Mouse (Mus musculus) adipocyte (in vitro differentiated cells): ENCODE results near the gene Macrod1.

Source experiments
- DNase-seq: peaks from one replicate; pipeline ENCODE4 v3.0.0-alpha.2; 2016; ENCODE audit warnings: low spot score

The Macrod1 gene

DNA sequence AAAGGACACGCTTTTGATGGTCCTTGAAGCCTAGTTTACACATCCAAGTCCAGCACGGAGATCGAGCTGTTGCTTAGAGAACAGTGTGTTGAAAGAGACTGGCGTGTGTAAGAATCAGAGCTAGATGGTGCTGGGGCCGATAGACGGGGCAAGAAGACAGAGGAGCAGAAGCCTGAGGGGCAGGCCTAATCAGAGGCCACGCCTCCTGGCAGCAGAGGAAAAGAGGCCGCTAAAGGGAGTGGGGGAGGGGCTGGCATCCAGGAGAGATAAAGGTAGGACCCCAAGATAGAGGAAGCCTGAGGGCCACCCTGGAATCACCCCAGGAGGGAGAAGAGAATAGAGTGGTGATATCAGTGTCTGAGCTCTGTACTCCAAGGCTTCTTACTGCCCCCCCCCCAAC is 114.8 kb downstream of the Macrod1 start:
- no peak for DNase-seq

DNA sequence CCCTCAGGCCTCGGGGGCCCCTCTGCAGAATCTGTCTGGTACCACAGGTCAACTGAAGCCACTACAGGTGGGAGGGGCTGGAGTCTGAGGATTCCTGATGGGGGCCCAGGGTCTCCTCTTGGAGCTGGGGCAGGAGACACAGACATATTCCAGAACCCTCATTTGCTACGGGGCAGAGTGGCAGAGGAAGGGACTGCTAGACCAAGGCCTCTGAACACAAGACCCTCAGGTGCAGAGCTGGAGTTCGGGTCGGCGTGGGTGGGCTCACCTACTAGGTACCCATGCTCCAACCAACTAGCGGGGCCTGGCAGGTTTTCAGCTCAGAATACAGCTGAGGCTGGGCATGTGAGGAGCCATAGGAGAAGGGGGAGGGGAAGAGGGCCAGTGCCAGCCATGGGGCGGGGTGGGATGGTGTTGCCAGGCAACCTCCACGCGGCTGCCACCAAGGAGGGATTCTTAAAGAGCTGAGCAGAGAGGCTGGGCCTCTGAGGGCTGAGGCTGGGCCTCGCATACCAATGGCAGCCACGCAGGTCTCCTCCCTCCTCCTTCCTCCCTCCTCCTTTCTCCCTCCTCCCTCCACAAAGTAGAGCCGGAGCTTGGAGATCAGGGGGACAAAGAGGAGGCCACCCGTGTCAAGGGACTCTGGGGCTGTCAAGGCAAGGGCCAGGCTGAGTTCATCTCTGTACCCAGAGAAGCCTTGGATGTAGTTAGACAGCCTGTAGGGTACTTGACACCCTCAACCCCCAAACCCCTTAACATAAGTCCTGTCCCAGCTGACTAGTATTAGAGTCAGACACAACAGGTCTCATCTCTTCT is 115.6 kb downstream of the Macrod1 start:
- DNase-seq, result no peak

DNA sequence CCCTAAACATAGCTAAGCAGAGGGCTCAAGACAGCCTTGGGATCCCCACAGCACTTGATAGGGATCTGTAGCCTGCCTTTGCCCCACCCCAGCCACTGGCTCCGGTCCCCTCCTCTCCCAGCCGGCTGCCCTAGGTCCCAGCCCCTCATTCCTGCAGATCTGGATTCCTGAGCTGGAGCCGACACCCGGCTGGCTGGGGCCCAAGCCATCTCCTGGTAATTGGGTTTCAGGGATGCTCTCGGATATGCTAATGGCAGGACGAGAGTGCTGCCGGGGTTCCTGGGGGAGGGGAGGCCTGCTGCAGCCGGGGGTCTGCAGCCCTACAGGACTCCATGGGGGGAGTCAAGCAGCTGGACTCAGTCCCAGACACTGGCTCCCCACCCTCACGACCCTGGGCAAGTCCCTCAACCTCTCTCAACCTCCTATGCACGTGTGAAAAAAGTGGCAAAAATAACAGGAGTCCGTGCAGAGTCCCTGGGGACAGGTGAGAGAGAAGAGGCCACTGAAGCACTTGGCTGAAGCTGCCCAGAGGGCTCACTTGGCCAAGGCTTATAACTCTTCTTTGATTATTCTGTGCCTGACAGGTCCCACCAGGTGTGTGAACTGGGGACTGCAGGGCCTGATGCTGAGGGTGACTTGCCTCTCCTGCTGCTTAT is 119.6 kb downstream of the Macrod1 start:
- DNase-seq, result no peak

DNA sequence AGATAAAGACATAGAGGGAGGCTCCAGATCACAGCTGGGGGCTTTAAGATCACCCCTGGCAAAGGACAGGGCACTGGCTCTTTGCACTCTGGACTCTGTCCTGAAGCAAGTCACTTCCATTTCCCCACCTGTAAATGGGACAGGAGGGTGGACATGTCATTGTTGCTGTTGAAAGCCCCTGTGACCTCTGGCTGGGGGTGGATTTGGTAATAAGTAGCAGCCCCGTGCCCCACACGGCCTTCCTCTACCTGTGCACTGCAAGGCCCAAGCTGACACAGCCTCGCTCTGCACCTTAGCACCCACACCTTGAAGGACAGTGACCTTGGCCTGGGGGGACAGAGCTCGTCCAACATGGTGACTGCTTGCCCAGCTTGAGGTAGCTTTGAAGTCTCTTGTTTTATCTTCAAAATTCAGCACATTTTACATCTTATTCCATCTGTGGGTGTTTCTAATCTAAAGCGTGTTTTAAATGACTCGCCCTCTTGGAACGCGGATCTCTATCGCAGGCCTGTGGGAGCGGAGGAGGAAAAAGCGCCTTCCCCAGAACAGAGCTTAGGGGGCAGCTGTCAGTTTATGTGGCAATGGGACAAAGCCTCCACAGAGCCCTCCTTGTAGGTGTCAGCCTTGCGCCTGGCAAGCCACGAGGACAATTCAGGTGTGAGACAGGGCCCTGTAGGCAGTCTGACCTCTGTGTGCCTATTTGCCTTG is 121.3 kb downstream of the Macrod1 start:
- DNase-seq, result no peak

DNA sequence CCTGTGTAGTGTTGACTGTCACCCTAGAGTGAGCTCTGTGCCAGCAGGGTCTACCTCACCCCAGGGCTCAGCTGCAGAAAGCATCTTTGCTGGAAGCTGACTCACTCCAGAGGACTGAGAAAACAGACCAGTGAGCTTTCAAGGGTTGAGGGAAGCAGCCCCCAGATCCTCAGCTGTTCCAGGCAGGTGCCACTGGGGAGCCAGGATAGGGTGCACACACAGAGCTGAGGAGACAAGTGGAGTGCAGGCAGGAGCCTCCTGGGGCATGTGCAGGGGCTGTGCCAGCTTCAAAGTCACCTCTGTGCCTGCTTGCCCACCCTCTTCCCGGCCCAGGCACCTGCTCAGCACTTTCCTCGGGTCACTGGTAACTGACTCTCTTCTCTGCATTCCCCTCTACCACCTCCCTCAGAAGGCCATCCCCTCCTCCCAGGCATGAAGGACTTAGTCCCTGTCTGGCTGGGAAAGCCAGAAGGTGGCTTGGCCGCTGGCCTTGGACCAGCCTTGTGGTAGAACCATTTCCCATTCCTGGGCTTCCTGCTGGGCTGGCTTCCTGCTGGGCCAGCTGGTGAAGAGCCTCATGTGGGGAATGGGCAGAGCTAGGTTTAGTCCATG is 122.3 kb downstream of the Macrod1 start:
- no peak for DNase-seq

DNA sequence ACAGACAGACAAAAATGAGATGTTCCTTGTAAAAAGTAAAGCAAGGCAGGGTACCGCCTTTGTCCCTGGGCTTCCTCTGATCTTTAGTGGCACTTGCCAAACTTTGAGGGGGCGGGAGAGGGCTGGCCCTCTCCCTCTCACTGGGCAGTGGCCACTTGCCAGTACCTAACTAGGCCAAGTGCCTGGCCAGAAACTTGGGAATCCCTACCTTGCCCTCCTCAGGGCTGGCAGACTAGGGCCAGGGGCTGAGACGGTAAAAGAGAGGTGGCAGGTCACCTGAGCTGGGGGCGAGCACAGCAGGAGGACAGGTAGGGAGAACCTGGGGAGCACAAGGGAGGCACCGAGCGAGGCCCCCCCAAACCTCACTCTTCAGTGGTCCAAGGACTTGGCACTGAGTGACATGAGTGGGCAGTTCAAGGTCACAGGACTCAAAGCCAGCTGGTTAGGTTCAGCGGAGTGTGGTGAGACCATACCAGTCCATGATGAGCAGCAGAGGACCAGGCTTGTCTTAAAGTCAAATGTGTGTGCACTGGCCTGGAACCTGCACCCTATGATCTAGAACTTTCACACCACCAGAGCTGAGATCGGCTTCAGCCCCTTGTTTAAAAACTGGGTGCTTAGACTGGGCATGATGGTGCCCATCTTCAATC is 124.3 kb downstream of the Macrod1 start:
- peak; percentile 44 for DNase-seq

DNA sequence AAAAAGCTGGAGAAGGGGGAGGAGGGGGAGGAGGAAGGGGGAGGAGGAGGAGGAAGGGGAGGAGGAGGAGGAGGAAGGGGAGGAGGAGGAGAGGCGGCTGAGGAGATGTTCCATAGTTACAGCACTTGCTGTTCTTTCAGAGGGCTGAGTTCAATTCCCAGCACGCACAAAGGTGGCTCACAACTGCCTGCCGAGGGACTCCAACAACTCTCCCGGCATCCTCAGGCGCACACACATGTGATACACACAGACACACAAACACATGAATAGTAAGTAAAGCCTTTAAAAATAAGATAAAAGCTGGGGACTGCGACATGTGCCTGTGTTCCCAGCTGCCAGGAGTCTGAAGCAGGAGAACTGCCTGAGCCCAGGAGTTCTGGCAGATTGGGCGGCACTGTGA is 124.9 kb downstream of the Macrod1 start:
- DNase-seq, result no peak

DNA sequence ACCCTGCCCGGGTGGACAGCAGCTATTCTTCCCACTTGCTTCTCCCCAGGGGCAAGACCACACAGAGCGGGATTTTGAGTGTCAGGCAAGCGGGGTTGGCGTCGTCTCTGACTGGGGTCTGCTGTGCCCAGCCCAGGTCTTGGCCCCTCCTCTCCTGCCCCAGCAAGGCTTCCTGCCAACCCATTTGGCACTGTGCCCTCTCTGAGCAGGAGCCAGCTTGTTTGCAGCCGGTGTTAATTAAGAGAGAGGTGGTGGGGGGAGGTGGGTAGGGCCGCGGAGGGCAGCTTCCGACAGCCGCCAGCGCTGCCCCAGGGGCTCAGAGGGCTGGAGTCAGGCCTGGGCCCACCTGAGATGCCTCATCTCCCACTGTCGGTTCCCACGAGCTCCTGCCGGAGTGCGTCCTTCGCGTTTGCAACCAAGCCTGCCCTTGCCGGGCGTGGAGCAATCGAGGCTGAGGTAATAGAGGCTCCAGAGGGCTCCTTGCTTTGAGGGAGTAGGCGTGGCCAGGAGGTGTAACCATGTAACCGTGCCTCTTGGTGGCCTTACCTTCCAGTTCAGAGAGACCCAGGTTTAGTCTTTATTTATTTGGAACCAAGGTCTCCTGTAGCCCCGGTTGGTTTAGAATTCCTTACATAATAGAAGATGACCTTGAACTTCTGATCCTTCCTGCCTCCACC is 125.8 kb downstream of the Macrod1 start:
- no peak for DNase-seq

DNA sequence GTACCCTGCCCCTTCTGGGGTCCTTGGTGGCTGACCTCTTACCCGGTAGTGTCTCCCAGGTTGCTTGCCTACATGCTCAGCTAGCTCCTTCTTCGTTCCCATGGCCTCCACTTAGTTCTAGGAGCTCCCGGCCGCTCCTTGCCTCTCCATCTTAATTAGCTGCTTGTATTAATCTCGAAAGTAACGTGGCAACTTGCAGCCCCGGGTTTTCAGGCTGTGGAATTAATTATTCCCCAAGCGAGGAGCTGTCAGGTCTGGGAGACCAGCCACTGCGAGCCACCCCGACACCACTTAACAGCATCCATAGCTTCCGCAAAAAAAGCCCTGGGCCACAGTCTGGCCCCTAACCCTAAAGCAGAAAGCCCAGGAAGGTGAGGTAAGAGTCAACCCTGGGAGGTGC is 126.8 kb downstream of the Macrod1 start:
- DNase-seq, result no peak

DNA sequence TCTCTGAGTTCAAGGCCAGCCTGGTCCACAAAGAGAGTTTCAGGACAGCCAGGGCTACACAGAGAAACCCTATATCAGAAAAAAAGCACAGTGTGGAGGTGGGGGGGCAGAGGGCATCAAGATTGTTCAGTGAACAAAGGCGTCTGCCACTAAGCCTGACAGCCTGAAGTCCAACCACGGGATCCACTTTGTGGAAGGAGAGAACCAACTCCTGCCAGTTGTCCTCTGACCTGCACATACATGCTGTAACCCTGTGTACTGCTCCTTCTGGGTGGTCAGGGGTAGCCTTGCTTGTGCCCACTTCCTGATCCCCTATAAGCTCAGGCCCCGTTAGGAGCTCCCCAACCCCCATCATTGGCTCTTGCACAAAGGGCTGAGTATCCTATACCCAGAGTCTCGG is 128.4 kb downstream of the Macrod1 start:
- no peak for DNase-seq

DNA sequence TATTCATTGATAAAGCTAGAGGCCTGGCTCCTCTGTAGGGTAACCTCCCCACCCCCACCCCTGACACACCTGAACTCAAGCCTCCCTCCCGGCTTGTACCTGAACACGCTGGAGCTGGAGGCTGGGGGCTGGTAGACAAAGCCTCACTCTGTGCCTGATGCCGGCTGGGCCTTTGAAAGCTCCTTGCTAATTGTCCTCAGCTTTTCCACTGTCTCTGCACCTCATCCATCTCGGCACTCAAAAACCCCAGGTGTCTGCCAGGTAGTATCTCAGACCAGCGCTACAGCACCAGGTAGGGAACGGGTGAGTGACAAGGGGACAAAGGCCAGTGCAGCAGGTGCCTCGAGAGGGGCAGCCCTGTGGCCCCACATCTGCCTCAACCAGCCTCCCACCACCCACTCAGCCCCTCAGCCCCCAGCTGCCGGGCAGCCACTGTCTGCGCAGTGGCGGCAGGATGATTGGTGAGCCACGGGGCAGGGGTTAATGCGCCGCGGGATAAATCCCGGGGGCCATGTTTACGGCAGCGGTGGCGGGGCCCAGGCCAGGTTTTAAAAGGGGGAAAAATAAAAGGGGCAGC is 129.2 kb downstream of the Macrod1 start:
- DNase-seq, result no peak

DNA sequence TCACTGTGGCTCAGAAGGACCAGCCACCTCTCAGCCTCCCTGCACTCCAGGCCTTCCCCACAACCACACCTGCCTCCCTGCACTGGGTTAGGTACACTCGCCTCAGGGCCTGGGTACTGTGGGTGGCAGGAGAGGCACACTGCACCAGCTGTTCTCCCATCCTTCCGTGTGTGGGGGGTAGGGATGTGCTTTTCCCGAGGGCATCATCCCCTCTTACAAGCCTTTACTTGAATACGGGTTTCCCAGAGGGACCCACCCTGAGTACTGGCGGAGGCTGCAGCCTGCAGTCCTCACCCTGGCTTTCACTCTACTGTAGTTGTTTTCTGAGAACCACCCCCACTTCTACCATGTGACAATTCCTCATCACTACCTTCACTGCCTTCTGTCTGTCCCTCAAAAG is 130.5 kb downstream of the Macrod1 start:
- DNase-seq, result no peak

DNA sequence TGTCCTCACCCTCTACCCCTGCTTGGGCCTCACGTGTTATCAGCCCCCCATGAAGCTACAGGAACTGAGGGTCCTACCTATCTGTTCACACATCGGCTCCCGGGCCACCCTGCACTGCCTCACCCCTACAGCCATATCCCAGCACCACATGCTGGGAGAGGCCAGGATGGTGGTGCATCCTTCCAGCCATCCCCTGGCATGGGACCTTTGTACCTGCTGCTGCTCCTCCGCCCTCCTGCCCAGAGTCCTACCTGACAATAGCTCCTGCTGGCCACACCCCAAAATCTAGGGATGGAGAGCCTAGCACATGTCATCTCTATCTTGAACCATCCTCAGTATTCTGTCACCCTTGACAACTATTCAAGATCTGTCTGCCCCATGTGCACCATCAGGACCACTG is 132.4 kb downstream of the Macrod1 start:
- no peak for DNase-seq

DNA sequence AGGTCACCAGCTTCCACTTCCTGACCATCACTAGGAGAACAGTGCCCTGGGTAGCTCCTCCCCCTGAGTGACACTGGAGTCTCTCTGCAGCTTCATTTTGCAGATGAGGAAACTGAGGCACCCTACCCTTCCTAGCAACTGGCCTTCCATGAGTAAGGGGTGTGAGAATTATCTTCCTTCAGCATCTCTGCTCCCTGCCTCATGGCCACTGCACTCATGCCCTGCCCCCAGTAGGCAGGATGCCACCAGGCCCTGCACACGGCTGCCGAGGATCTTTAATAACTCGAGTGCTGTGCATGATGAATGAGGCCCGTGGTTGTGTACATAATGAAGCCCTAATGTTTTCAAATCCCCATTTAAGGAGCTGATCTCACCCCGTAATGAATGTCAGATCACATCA is 134.4 kb downstream of the Macrod1 start:
- no peak for DNase-seq

DNA sequence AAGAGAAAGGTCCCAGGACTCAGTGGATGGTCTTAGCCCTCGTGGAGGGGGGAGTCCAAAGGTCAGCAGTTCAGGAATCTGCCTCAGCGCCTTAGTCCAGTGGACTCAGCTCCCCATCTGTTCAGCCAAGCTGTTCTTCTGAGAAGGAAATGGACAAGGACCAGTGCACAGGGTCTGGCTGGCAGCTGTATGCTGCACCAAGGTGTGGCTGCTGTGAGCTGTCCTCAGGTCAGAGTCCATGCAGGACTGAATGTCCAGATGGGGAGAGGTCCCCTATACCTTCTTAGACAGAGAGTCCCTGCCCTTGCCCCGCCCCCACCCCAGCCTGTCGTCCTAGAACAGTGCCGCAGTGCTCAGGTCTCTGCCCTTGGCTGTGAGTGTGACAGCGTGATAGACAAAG is 135.0 kb downstream of the Macrod1 start:
- no peak for DNase-seq

DNA sequence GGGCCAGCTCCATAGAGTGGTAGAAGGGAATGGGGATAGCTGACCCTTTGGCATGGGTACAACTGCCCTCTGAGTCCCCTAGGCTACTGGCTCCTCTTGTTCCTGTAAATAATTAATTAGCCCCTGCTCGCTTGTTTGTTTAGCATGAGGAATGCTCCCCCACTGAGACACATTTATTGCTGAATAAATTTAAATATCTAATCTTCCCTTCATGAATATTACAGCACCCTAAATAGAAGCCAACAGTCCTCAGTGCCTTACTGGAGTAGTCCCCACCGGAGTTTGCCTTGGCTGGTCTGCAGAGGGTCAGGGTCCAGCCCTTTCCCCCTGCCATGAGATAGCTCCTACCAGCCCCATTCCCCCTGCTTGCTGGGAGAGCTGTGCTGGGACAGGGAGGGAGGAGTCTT is 136.0 kb downstream of the Macrod1 start:
- no peak for DNase-seq

DNA sequence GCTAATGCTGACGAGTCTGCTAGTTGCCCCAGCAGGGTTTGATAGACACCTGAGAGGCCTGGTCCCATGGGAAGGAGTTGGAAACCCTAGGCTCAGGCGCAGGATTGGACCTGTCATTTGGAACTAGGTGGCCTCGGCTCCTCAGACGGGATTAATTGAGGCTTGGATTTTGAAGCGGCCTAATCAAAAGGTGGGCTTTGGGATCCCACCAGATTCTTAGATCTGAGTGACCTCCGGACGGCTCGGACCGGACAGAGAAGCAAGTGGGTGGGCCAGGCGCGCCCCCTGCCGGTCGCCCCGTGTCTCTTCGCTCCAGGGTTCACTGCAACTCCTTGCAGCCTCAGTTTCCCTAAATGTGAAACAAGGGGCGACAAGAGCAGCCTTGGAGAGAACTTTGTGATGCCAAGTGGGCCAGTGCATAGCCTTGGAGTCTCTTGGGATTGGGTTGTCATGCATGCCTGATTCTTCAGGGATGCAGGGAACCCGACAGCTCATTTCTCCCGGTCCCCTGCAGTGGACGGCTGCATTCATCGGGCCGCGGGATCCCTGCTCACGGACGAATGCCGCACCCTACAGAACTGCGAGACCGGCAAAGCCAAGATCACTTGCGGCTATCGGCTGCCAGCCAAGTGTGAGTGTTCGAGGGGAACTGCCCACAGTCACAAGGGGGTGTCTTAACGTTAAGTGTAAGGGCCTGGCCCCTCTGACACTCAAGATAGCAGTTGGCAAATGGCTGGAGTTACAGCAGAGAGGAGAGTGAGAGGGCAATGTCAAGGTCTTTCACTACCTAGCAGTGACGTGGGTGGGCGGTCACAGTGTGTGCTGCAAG is 139.5 kb downstream of the Macrod1 start:
- DNase-seq, result peak; percentile 46

DNA sequence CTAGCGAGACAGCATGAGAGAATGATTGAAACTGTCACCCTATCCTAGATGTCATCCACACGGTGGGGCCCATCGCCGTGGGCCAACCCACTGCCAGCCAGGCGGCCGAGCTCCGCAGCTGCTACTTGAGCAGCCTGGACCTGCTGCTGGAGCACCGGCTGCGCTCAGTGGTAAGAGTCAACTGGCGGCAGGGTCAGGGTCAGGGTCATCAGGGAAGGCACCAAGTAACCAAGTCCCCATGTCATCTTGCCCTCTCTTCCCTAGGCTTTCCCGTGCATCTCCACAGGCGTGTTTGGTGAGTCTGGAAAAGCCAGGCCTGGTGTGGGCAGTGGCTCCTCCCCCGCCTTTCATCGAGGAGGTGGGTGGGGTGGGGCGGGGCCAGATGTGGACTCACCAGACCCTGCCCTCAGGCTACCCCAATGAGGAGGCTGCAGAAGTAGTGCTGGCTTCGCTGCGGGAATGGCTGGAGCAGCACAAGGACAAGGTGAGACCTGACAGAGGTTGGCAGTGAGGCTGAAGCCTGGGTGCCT is 140.2 kb downstream of the Macrod1 start:
- no peak for DNase-seq

DNA sequence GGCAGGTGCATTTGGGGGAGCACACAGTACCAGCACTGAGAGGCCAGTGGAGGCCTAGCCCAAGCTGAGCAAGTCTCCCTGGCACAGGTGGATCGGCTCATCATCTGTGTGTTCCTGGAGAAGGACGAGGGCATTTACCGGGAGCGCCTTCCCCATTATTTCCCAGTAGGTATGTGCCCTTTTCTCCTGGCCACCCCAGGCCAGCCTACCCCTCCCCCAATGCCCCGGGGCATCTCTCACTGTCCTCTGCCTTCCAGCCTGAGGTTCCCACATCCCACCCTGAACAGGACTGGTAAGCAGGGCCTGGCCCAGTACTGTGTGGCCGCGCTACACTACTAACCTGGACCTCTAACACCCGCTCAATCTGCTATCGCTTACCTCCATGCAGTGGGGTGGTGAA is 140.8 kb downstream of the Macrod1 start:
- no peak for DNase-seq

DNA sequence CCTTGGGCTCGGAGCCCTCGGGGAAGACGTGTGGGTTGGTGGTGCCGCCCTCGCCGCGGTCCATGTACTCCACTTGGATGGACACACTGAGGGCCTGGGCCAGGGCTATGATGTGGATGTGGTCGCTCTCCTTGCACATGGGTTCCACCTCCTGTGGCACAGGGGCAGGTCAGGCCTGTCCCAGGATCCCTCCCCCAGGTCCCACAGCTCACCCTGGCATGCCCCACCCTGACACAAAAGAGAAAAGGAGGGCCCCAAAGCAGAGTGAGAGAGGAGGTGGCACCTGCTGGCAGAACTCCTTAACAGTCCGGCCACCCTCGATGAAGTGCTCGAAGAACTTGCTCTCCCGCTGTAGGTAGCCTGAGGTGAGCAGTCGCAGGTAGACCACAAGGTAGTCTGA is 142.5 kb downstream of the Macrod1 start:
- no peak for DNase-seq
